Mouse (Mus musculus) MEL (cell line): ENCODE results near the gene Sec1.

Experiments
- CTCF ChIP-seq, 3 experiments: IDR thresholded peaks in 2 of 3; conservative IDR thresholded peaks in 1 of 3; 2 replicates each; pipeline ENCODE4 v1.5.1; 2011 to 2012; ENCODE audit warnings: low read length in 3 of 3, low read depth in 2 of 3, mild to moderate bottlenecking in 2 of 3, improper control_type of control experiment in 1 of 3, inconsistent platforms in 1 of 3, mixed read lengths in 1 of 3, moderate library complexity in 1 of 3; ENCODE audit not compliant: control insufficient read depth in 1 of 3, insufficient read depth in 1 of 3, poor library complexity in 1 of 3, severe bottlenecking in 1 of 3
- E2F4 ChIP-seq: IDR thresholded peaks from 2 replicates; pipeline ENCODE4 v1.6.1; 2011; ENCODE audit warnings: low read depth, low read length, improper control_type of control experiment, borderline replicate concordance
- GABPA ChIP-seq: IDR thresholded peaks from 2 replicates; pipeline ENCODE4 v1.6.1; 2012; ENCODE audit warnings: low read depth, mild to moderate bottlenecking, inconsistent platforms, low read length, improper control_type of control experiment, moderate library complexity
- MAX ChIP-seq: IDR thresholded peaks from 2 replicates; pipeline ENCODE4 v1.6.1; 2011; ENCODE audit warnings: low read length, improper control_type of control experiment
- MYC ChIP-seq: IDR thresholded peaks from 2 replicates; pipeline ENCODE4 v1.6.1; 2011; ENCODE audit warnings: low read depth, mild to moderate bottlenecking, low read length, improper control_type of control experiment, moderate library complexity
- NRF1 ChIP-seq: IDR thresholded peaks from 2 replicates; pipeline ENCODE4 v1.6.1; 2014; ENCODE audit warnings: low read depth, mild to moderate bottlenecking, inconsistent platforms, low read length, improper control_type of control experiment, moderate library complexity; ENCODE audit not compliant: poor library complexity, insufficient read depth, severe bottlenecking
- POLR2AphosphoS2 ChIP-seq: IDR thresholded peaks from 2 replicates; pipeline ENCODE4 v1.6.1; 2011; ENCODE audit warnings: low read length, improper control_type of control experiment
- RAD21 ChIP-seq: IDR thresholded peaks from 2 replicates; pipeline ENCODE4 v1.6.1; 2011; ENCODE audit warnings: mild to moderate bottlenecking, low read depth, low read length, improper control_type of control experiment
- USF1 ChIP-seq: IDR thresholded peaks from 2 replicates; pipeline ENCODE4 v1.6.1; 2014; ENCODE audit warnings: low read depth, mild to moderate bottlenecking, inconsistent platforms, low read length, improper control_type of control experiment, moderate library complexity

DNA sequence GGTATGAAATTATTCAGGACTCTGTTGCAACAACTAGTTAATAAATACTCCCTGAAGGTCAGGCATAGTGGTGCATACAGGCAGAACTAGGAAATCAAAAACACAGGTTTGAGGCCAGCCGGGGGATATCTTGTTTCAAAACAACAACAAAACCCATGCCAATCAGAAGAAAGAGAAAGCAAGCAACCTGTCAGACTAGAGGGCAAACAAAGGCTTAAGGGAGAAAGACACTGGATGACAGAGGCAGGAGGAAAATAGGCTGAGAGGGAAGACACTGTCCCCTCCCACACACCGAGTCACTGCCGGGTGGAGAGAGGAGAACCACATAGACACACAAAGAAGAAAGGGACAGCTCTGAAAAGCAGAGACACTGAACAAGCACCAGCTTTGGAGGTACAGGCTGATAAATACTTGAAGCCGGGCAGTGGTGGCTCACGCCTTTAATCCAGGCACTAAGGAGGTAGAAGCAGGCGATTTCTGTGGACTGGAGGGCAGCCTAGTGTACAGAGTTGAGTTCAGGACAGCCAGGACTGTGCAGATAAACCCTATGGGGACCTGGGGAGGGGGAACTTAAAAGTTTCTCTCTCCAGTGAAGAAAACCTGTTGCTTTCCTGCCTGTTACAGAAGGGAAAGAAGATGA lies 19.8 kb upstream of the Sec1 start:
- no peak for TF ChIP-seq MAX
- no peak for TF ChIP-seq CTCF (IDR thresholded peaks at IDR 0.05 in 2 of 3, conservative IDR thresholded peaks at IDR 0.05 in 1 of 3; ENCODE audit: control insufficient read depth in 1 of 3, insufficient read depth in 1 of 3, low read depth in 2 of 3, low read length in 3 of 3, poor library complexity in 1 of 3, severe bottlenecking in 1 of 3)
- no peak for TF ChIP-seq GABPA
- no peak for TF ChIP-seq POLR2AphosphoS2
- TF ChIP-seq E2F4, result no peak
- no peak for TF ChIP-seq RAD21
- TF ChIP-seq USF1, result no peak
- no peak for TF ChIP-seq MYC
- TF ChIP-seq NRF1, result no peak
